Mouse (Mus musculus) lung, adult 18-20 months (tissue): ENCODE results near the gene Kat2a.
A peak's percentile ranks its signal among the peaks of the same experiment; 100 is the strongest.

ENCODE experiments used
- DNase-seq, 2 experiments: peaks; one replicate each; pipeline ENCODE4 v3.0.0; 2022; ENCODE audit warnings: mixed read lengths in 2 of 2

Gene Kat2a

GRCm38 (mm10) chr11:100709201-100709810 is 3.0 kb downstream of the Kat2a start:
- DNase-seq, result no peak

GRCm38 (mm10) chr11:100705095-100705747 is 7.0 kb downstream of the Kat2a start:
- DNase-seq, result no peak

- DNase-seq, result peak in 1 of 2 experiments; percentile 32
Measured at GRCm38 (mm10) chr11:100703851-100704531, 8.3 kb downstream of the Kat2a start, which contains the start of gene Dhx58. Gene Dhx58 (minus strand): TSS chr11:100704271.

- no peak for DNase-seq
Measured at GRCm38 (mm10) chr11:100703366-100703765, 8.9 kb downstream of the Kat2a start.

GRCm38 (mm10) chr11:100702906-100703305 is 9.4 kb downstream of the Kat2a start:
- no peak for DNase-seq

GRCm38 (mm10) chr11:100702081-100702851 is 10.0 kb downstream of the Kat2a start:
- DNase-seq, result peak; percentile 72 to 80

- peak; percentile 81 for DNase-seq
Measured at GRCm38 (mm10) chr11:100701301-100701700, 11.0 kb downstream of the Kat2a start.

- no peak for DNase-seq
Measured at GRCm38 (mm10) chr11:100700710-100701109, 11.6 kb downstream of the Kat2a start.

GRCm38 (mm10) chr11:100697921-100698320 is 14.3 kb downstream of the Kat2a start:
- DNase-seq, result no peak

- DNase-seq, result peak; percentile 54 to 58
Measured at GRCm38 (mm10) chr11:100694926-100695325, 17.3 kb downstream of the Kat2a start.

GRCm38 (mm10) chr11:100693154-100693553 is 19.1 kb downstream of the Kat2a start:
- no peak for DNase-seq

- DNase-seq, result no peak
Measured at GRCm38 (mm10) chr11:100692164-100692616, 20.1 kb downstream of the Kat2a start, which contains the start of gene Zfp385c. Gene Zfp385c (minus strand): TSS chr11:100692455.

- DNase-seq, result no peak
Measured at GRCm38 (mm10) chr11:100690389-100690788, 21.9 kb downstream of the Kat2a start.

GRCm38 (mm10) chr11:100688443-100688842 is 23.8 kb downstream of the Kat2a start:
- no peak for DNase-seq

- no peak for DNase-seq
Measured at GRCm38 (mm10) chr11:100687265-100687664, 25.0 kb downstream of the Kat2a start.

- no peak for DNase-seq
Measured at GRCm38 (mm10) chr11:100685371-100685770, 26.9 kb downstream of the Kat2a start.

GRCm38 (mm10) chr11:100684084-100684483 is 28.2 kb downstream of the Kat2a start:
- no peak for DNase-seq

- no peak for DNase-seq
Measured at GRCm38 (mm10) chr11:100682526-100682925, 29.7 kb downstream of the Kat2a start.

GRCm38 (mm10) chr11:100681826-100682225 is 30.4 kb downstream of the Kat2a start:
- no peak for DNase-seq

- DNase-seq, result no peak
Measured at GRCm38 (mm10) chr11:100677810-100678209, 34.5 kb downstream of the Kat2a start.

- peak; percentile 17 to 42 for DNase-seq
Measured at GRCm38 (mm10) chr11:100673169-100673568, 39.1 kb downstream of the Kat2a start.

- no peak for DNase-seq
Measured at GRCm38 (mm10) chr11:100671956-100672355, 40.3 kb downstream of the Kat2a start.

GRCm38 (mm10) chr11:100671049-100671448 is 41.2 kb downstream of the Kat2a start:
- DNase-seq, result no peak
